Mouse (Mus musculus) intestine, embryonic 14.5 days (tissue): Measurements from ENCODE around the gene Pcgf1. TPM values are rescaled to one million over a fixed set of nuclear protein-coding genes. Genes with fewer than 3 reads are reported as not detected.

Source experiments
- ATAC-seq: fragments of 200-750 bp; cut with Nextera tagmentation; replicated peaks from 2 replicates; pipeline ENCODE4 v1.8.0; 2017; ENCODE audit warnings: low read depth, moderate number of reproducible peaks, moderate TSS enrichment, moderate library complexity; ENCODE audit not compliant: low FRiP score, low TSS enrichment
- DNase-seq: peaks from one replicate; pipeline ENCODE4 v3.0.0-alpha.2; 2018; ENCODE audit warnings: low spot score
- H3K27ac ChIP-seq: fragments of 300-500 bp; sonication (generic); 2 replicates; pipeline ENCODE4 v1.5.1; 2014; ENCODE audit warnings: low read depth, mild to moderate bottlenecking, control low read depth
- H3K27me3 ChIP-seq: fragments of 300-500 bp; sonication (generic); replicated peaks from 2 replicates; pipeline ENCODE4 v1.6.1; 2014; ENCODE audit warnings: low read length, control low read depth; ENCODE audit not compliant: control insufficient read depth, insufficient read depth
- H3K36me3 ChIP-seq: fragments of 300-500 bp; sonication (generic); 2 replicates; pipeline ENCODE4 v1.6.1; 2014; ENCODE audit warnings: low read length, control low read depth; ENCODE audit not compliant: control insufficient read depth, insufficient read depth
- H3K4me1 ChIP-seq: fragments of 300-500 bp; sonication (generic); replicated peaks from 2 replicates; pipeline ENCODE4 v1.6.1; 2014; ENCODE audit warnings: low read length, control low read depth, mixed read lengths; ENCODE audit not compliant: control insufficient read depth, insufficient read depth
- H3K4me2 ChIP-seq: fragments of 300-500 bp; sonication (generic); 2 replicates; pipeline ENCODE4 v1.6.1; 2014; ENCODE audit warnings: low read length
- H3K4me3 ChIP-seq: fragments of 300-500 bp; sonication (generic); 2 replicates; pipeline ENCODE4 v1.5.1; 2014; ENCODE audit warnings: low read depth, low read length, control low read depth, mixed read lengths
- H3K9ac ChIP-seq: fragments of 300-500 bp; sonication (generic); 2 replicates; pipeline ENCODE4 v1.6.1; 2014; ENCODE audit warnings: mild to moderate bottlenecking, low read length
- H3K9me3 ChIP-seq: fragments of 300-500 bp; sonication (generic); 2 replicates; pipeline ENCODE4 v1.6.1; 2016; ENCODE audit warnings: low read length, control low read depth; ENCODE audit not compliant: control insufficient read depth
- WGBS: fragments of 180-500 bp; shearing (Covaris S2); extraction: QIAGEN DNeasy Blood & Tissue Kit; methylation state at CpG from one replicate; pipeline ENCODE4 v1.1.7; 2014; 5-methylcytosine and 5-hydroxymethylcytosine counted together
- polyA plus RNA-seq: library from polyadenylated mRNA; unstranded; fragments of >200 nt; fragmentation: Nextera tagmentation; extraction: Ambion mirVana; gene quantifications from 2 replicates; pipeline ENCODE4 v1.2.1, GENCODE M21; 2014

The Pcgf1 gene
- polyA plus RNA-seq, 1 experiment from 2014 or later = 45.5 TPM

DNA sequence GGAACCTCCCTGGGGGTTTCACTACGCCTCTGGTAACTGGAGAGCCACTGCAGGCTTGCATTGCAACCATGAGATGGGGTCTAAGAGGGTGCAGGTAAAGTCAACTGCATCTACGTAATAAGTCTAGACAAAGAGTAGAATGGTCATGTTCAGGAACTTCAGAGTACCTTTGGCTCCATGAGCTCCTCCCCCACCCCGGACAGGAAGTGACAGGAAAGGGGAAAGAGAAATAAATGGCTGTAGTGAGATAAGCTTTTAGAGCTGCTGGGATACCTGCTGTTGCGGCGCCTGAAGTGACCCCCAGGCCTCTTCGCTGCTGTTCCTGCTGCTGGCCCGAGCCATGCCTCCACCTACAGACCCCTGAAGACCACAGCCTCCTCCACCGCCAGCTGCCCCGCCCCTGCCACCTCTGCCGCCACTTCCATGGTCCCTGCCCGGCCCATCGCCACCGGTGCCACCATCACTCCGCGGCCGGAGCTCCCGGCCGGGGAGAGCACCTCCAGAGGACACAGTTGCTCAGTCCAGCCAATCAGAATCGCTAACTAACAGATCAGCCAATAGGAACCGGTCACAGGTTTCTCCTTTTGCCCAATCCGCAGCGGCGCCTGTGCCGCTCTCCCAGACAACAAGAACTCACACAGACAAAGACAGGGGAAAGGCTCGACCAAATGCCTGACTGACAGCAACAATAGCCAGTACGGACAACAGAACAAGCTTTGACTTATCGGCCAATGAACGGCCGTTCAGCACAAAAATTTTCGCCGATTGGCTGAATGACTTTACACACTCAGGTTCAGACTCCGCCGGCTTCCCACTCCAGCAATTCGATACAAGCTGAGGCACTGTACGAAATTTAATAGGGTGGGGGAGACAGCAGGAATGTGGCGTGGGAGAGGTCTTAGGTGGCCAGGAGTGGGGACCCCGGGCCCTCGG is 43.5 kb downstream of the Pcgf1 start, which contains the start of gene Wbp1:
Gene Wbp1 (minus strand): TSS at position 630 of the 933 bp plus-strand sequence.
- WGBS = under 1% methylated on average over 38 of the region's 38 CpGs
- DNase-seq (peak; percentile 94), ATAC-seq (peak; percentile 93)
- Histone ChIP-seq H3K4me3 (peak within 1 kb of the TSS; percentile 82), H3K36me3 (peaks cover 31% of the 10 kb centered on the region), H3K4me2 (peak within 1 kb of the TSS; percentile 96), H3K9ac (peak within 1 kb of the TSS; percentile 88), H3K9me3 (no peaks in the 10 kb centered on the region), H3K27ac (peak within 1 kb of the TSS; percentile 94), H3K4me1 (peaks cover 35% of the 10 kb centered on the region; the same call in 1 of the 2 replicates), H3K27me3 (no peaks in the 10 kb centered on the region)

DNA sequence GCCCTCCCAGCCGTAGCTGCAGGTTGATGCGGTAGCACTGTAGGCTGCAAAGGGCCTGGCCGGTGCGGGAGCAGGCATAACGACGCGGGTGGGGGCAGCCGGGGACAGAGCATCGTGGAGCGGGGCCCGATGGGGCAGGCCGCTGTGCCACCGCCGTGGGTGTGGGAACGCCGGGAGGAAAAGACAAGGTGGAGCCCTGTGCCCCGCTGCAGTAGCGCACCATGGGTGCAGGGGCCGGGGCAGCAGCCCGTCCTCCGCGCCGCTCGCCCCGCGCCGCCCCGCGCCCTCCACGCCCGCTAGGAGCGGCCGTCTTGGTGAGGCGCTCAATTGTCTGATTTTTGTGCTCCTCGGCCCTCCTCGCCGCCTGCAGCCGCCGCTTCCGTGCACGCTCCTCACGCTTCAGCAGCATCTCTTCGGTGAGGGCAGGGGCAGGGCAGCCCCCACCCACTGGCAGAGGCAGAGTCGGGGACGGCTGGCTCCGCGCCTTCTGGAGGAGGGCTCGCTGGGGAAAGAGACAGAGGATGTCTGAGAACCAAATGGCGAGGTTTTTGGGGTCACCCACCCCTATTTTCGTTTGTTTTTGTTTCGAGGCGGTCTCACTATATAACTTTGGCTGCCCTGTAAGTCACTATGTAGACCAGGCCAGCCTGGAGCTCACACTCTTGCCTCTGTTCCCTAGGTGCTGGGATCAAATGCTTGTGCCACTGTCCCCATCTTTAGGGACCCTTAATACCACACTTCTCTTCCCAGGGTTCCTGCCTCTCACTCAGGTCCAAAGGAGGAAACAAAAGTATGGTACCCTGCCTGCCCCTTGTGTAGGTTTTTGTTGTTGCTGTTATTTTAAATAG is 44.4 kb downstream of the Pcgf1 start:
- Histone ChIP-seq H3K4me2 (peak overlapping the region; percentile 96), H3K9ac (peak overlapping the region; percentile 75), H3K4me3 (peak overlapping the region; percentile 82), H3K9me3 (no peaks in the 10 kb centered on the region), H3K4me1 (peaks cover 29% of the 10 kb centered on the region; the same call in 1 of the 2 replicates), H3K27me3 (no peaks in the 10 kb centered on the region), H3K27ac (peak overlapping the region; percentile 94), H3K36me3 (peaks cover 25% of the 10 kb centered on the region)
- WGBS = 2% methylated on average over 44 of the region's 52 CpGs
- ATAC-seq (peak; percentile 0; the same call in 1 of the 2 replicates), DNase-seq (no peak)

DNA sequence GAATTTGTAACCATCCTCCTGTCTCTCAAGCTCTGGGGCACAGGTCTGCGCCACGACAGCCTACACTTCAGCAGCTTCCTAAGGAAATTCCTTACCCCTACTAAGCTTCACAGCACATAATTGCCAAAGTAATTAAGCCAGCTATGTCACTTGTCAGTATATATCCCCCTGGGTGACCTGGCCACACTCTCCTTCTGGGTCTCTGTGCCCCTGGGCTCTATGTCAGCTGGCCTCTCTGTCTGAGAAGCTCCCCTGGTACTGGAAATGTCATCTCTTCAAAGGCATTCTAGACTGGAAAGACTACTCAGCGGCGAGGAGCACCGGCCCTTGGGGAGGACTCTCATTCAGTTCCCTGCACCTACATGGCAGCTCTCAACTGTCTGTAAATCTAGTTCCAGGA is 45.3 kb downstream of the Pcgf1 start:
- H3K4me2 ChIP-seq = peak overlapping the region; percentile 96
- H3K36me3 ChIP-seq = peaks cover 17% of the 10 kb centered on the region
- no peaks in the 10 kb centered on the region for H3K9me3 ChIP-seq
- H3K4me3 ChIP-seq = no peak overlapping the region
- H3K27ac ChIP-seq = no peak overlapping the region
- ATAC-seq (no peak), DNase-seq (no peak)
- no peaks in the 10 kb centered on the region for H3K27me3 ChIP-seq
- H3K9ac ChIP-seq = peak overlapping the region; percentile 75; the same call in 1 of the 2 replicates
- H3K4me1 ChIP-seq = peaks cover 29% of the 10 kb centered on the region; the same call in 1 of the 2 replicates
- WGBS = 87% methylated on average over 5 of the region's 5 CpGs

DNA sequence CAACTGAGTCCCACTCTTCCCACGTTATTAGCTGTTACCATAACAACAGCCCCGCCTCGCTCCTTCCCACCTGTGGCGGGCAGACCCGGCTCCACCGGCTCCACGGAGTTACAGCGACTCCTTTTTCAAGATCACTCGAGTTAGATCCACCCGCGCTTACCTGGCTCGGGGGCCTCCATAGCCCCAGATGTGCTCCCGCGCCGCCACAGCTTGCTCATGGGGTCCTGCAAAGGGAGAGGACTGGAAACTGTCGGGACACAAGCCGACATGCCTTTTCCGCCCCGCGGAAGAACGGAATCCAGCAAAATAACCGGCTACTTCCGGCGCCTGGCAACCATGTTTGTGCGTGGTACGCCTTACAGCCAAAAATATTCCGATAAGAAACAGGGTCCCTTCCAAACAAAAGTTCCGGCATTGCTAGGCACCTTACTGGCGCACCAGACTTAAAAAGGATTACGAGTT is 47.2 kb downstream of the Pcgf1 start:
- 0 out of 2 replicates have a peak, but pooled peaks have one; percentile 12 for ATAC-seq

DNA sequence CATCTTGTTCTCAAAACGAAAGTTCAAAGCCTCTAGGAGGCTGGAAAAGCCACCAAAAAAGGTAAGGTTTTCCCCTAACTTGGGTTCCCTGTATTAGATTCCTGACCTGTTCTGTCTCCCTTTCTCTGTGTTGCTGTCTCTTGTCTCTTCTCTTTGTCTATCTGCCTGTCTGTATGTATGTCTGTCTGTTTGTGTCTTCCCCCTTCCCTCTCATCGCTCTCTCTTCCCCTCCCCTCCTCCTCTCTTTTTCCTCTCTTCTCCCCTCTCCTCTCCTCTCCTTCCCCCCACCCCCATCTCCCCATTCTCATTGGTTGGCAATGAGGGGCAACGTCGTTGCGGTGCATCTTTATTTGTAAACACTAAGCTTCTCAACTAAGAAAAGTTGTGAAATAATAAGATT is 47.7 kb downstream of the Pcgf1 start, which contains the start of gene Ino80b:
Gene Ino80b (minus strand): TSS at position 101 of the 400 bp plus-strand sequence.
- Histone ChIP-seq H3K4me2 (peak within 1 kb of the TSS; percentile 84), H3K9ac (peak within 1 kb of the TSS; percentile 50), H3K4me1 (peaks cover 22% of the 10 kb centered on the region; the same call in 1 of the 2 replicates), H3K36me3 (no peaks in the 10 kb centered on the region), H3K4me3 (peak within 1 kb of the TSS; percentile 67), H3K27ac (peak within 1 kb of the TSS; percentile 16; the same call in 1 of the 2 replicates), H3K27me3 (no peaks in the 10 kb centered on the region), H3K9me3 (no peaks in the 10 kb centered on the region)
- DNase-seq = no peak
- 17% methylated on average over 5 of the region's 5 CpGs for WGBS
- ATAC-seq = no peak

More for the DNA sequence above, 47.2 kb downstream of the Pcgf1 start:
- peak overlapping the region; percentile 16; the same call in 1 of the 2 replicates for H3K27ac ChIP-seq
- DNase-seq = peak; percentile 96
- peak overlapping the region; percentile 84 for H3K4me2 ChIP-seq
- H3K9me3 ChIP-seq = no peaks in the 10 kb centered on the region
- H3K36me3 ChIP-seq = no peaks in the 10 kb centered on the region
- peaks cover 26% of the 10 kb centered on the region; the same call in 1 of the 2 replicates for H3K4me1 ChIP-seq
- H3K4me3 ChIP-seq = peak overlapping the region; percentile 67
- under 1% methylated on average over 30 of the region's 30 CpGs for WGBS
- H3K27me3 ChIP-seq = no peaks in the 10 kb centered on the region
- H3K9ac ChIP-seq = peak overlapping the region; percentile 50

DNA sequence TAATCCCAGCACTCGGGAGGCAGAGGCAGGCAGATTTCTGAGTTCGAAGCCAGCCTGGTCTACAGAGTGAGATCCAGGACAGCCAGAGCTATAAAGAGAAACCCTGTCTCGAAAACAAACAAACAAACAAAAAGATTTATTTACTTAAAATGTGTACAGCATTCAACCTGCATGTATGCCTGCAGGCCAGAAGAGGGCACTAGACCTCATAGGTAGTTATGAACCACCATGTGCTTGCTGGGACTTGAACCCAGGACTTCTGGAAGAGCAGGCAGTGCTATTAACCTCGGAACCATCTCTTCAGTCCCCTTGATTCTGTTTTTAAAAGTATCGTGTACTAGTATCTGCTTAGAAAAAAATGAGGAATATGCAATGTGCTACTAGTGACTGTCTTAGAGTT is 49.8 kb downstream of the Pcgf1 start:
- no peak overlapping the region for H3K4me3 ChIP-seq
- no peak overlapping the region for H3K4me2 ChIP-seq
- DNase-seq = no peak
- peaks cover 15% of the 10 kb centered on the region; the same call in 1 of the 2 replicates for H3K4me1 ChIP-seq
- H3K27ac ChIP-seq = no peak overlapping the region
- H3K36me3 ChIP-seq = no peaks in the 10 kb centered on the region
- H3K9me3 ChIP-seq = no peaks in the 10 kb centered on the region
- H3K27me3 ChIP-seq = no peaks in the 10 kb centered on the region
- H3K9ac ChIP-seq = no peak overlapping the region
- 92% methylated on average over 5 of the region's 5 CpGs for WGBS
- no peak for ATAC-seq
